Mouse (Mus musculus) myocyte (in vitro differentiated cells): ENCODE data around the gene Caly. TPM values are rescaled to one million over a fixed set of nuclear protein-coding genes. Genes with fewer than 3 reads are reported as not detected.

Source experiments
- H3K27me3 ChIP-seq: one replicate; pipeline ENCODE4 v1.6.1; 2011; ENCODE audit not compliant: control insufficient read depth, insufficient read depth, insufficient read length
- H3K36me3 ChIP-seq: one replicate; pipeline ENCODE4 v1.6.1; 2011; ENCODE audit not compliant: control insufficient read depth, insufficient read depth
- H3K4me2 ChIP-seq: one replicate; pipeline ENCODE4 v1.6.1; 2011; ENCODE audit warnings: low read depth, control low read depth
- H3K4me3 ChIP-seq: one replicate; pipeline ENCODE4 v1.5.1; 2011; ENCODE audit warnings: mild to moderate bottlenecking, control low read depth, moderate library complexity
- H3K79me2 ChIP-seq: one replicate; pipeline ENCODE4 v1.6.1; 2011; ENCODE audit not compliant: control insufficient read depth, insufficient read depth
- H3ac ChIP-seq: one replicate; pipeline ENCODE4 v1.6.1; 2011; ENCODE audit not compliant: control insufficient read depth, insufficient read length
- CEBPB ChIP-seq: IDR thresholded peaks from 2 replicates; pipeline ENCODE4 v1.6.1; 2011; ENCODE audit warnings: mild to moderate bottlenecking, moderate library complexity; ENCODE audit not compliant: poor library complexity, insufficient read depth, severe bottlenecking
- E2F4 ChIP-seq: IDR thresholded peaks from one replicate; pipeline ENCODE4 v1.6.1; 2011; ENCODE audit warnings: mild to moderate bottlenecking, control low read depth, moderate library complexity; ENCODE audit not compliant: insufficient read depth
- MAX ChIP-seq: IDR thresholded peaks from one replicate; pipeline ENCODE4 v1.6.1; 2011; ENCODE audit warnings: low read depth, mild to moderate bottlenecking, control low read depth
- MYOD1 ChIP-seq, 3 experiments: IDR thresholded peaks; one replicate each; pipeline ENCODE4 v1.6.1; 2011; ENCODE audit warnings: control low read depth in 2 of 3, low read depth in 2 of 3, mild to moderate bottlenecking in 2 of 3, moderate library complexity in 1 of 3; ENCODE audit not compliant: insufficient read length in 2 of 3, control insufficient read depth in 1 of 3
- MYOG ChIP-seq, 3 experiments: IDR thresholded peaks; one replicate each; pipeline ENCODE4 v1.6.1; 2011; ENCODE audit warnings: control low read depth in 2 of 3, low read depth in 2 of 3, mild to moderate bottlenecking in 2 of 3; ENCODE audit not compliant: insufficient read length in 2 of 3, control insufficient read depth in 1 of 3, insufficient read depth in 1 of 3
- POLR2A ChIP-seq: IDR thresholded peaks from one replicate; pipeline ENCODE4 v1.6.1; 2011; ENCODE audit warnings: low read depth, mild to moderate bottlenecking, control low read depth, moderate library complexity; ENCODE audit not compliant: insufficient read length
- POLR2AphosphoS2 ChIP-seq: IDR thresholded peaks from one replicate; pipeline ENCODE4 v1.6.1; 2011; ENCODE audit warnings: low read depth, control low read depth; ENCODE audit not compliant: insufficient read length
- REST ChIP-seq: IDR thresholded peaks from one replicate; pipeline ENCODE4 v1.6.1; 2011; ENCODE audit warnings: mild to moderate bottlenecking, control low read depth, moderate library complexity; ENCODE audit not compliant: insufficient read depth, insufficient read length
- SRF ChIP-seq: IDR thresholded peaks from one replicate; pipeline ENCODE4 v1.6.1; 2011; ENCODE audit warnings: low read depth; ENCODE audit not compliant: control insufficient read depth, insufficient read length
- TCF12 ChIP-seq: IDR thresholded peaks from one replicate; pipeline ENCODE4 v1.6.1; 2011; ENCODE audit warnings: mild to moderate bottlenecking, control low read depth; ENCODE audit not compliant: poor library complexity, insufficient read depth, severe bottlenecking
- TCF3 ChIP-seq: IDR thresholded peaks from one replicate; pipeline ENCODE4 v1.6.1; 2011; ENCODE audit warnings: low read depth, control low read depth; ENCODE audit not compliant: insufficient read length
- USF1 ChIP-seq: IDR thresholded peaks from one replicate; pipeline ENCODE4 v1.6.1; 2011; ENCODE audit warnings: low read depth, mild to moderate bottlenecking, control low read depth, moderate library complexity
- polyA plus RNA-seq: library from polyadenylated mRNA; unstranded; fragments of >200 nt; fragmentation: generic; extraction: Trizol; gene quantifications from one replicate; pipeline ENCODE4 v1.2.1, GENCODE M21; 2012; ENCODE audit warnings: missing spikeins

The Caly gene
- polyA plus RNA-seq, 1 experiment: not detected

- H3ac ChIP-seq: no peak overlapping the region
- H3K4me2 ChIP-seq: peak overlapping the region; percentile 77
- TF ChIP-seq E2F4: no peak
- TF ChIP-seq SRF: no peak
- TF ChIP-seq POLR2A: no peak
- no peak for TF ChIP-seq USF1
- no peak for TF ChIP-seq MYOD1 (IDR thresholded peaks at IDR 0.05; ENCODE audit: control insufficient read depth in 1 of 3, insufficient read length in 2 of 3, low read depth in 2 of 3)
- TF ChIP-seq CEBPB: no peak
- no peak for TF ChIP-seq REST
- no peak for TF ChIP-seq MYOG (IDR thresholded peaks at IDR 0.05; ENCODE audit: control insufficient read depth in 1 of 3, insufficient read depth in 1 of 3, insufficient read length in 2 of 3, low read depth in 2 of 3)
- TF ChIP-seq POLR2AphosphoS2: no peak
- TF ChIP-seq TCF12: no peak
- no peak for TF ChIP-seq TCF3
- no peak for TF ChIP-seq MAX
- H3K36me3 ChIP-seq: no peaks in the 10 kb centered on the region
- peaks cover 41% of the 10 kb centered on the region for H3K27me3 ChIP-seq
- no peaks in the 10 kb centered on the region for H3K79me2 ChIP-seq
- H3K4me3 ChIP-seq: no peak overlapping the region
Measured at GRCm38 (mm10) chr7:140047811-140048311, 34.5 kb downstream of the Caly start.

- Histone ChIP-seq H3K4me2 (no peak overlapping the region), H3K79me2 (no peaks in the 10 kb centered on the region), H3K4me3 (no peak overlapping the region), H3K36me3 (no peaks in the 10 kb centered on the region), H3ac (no peak overlapping the region), H3K27me3 (peaks cover 41% of the 10 kb centered on the region)
- TF ChIP-seq POLR2A (no peak), USF1 (no peak), REST (no peak), TCF12 (no peak), SRF (no peak), TCF3 (no peak), MAX (no peak), MYOD1 (IDR thresholded peaks at IDR 0.05; ENCODE audit: control insufficient read depth in 1 of 3, insufficient read length in 2 of 3, low read depth in 2 of 3) (no peak), E2F4 (no peak), MYOG (IDR thresholded peaks at IDR 0.05; ENCODE audit: control insufficient read depth in 1 of 3, insufficient read depth in 1 of 3, insufficient read length in 2 of 3, low read depth in 2 of 3) (no peak), POLR2AphosphoS2 (no peak), CEBPB (no peak)
Measured at GRCm38 (mm10) chr7:140045546-140045945, 36.8 kb downstream of the Caly start.

GRCm38 (mm10) chr7:140042728-140043127, 39.6 kb downstream of the Caly start:
- H3ac ChIP-seq: no peak overlapping the region
- peaks cover 24% of the 10 kb centered on the region for H3K27me3 ChIP-seq
- no peaks in the 10 kb centered on the region for H3K79me2 ChIP-seq
- no peak overlapping the region for H3K4me3 ChIP-seq
- TF ChIP-seq USF1: no peak
- TF ChIP-seq POLR2AphosphoS2: no peak
- no peak for TF ChIP-seq REST
- no peak for TF ChIP-seq MYOG (IDR thresholded peaks at IDR 0.05; ENCODE audit: control insufficient read depth in 1 of 3, insufficient read depth in 1 of 3, insufficient read length in 2 of 3, low read depth in 2 of 3)
- no peak for TF ChIP-seq POLR2A
- TF ChIP-seq TCF12: no peak
- no peak for TF ChIP-seq E2F4
- no peak for TF ChIP-seq MAX
- no peak for TF ChIP-seq MYOD1 (IDR thresholded peaks at IDR 0.05; ENCODE audit: control insufficient read depth in 1 of 3, insufficient read length in 2 of 3, low read depth in 2 of 3)
- no peak for TF ChIP-seq TCF3
- TF ChIP-seq CEBPB: no peak
- no peak for TF ChIP-seq SRF
- H3K36me3 ChIP-seq: no peaks in the 10 kb centered on the region
- no peak overlapping the region for H3K4me2 ChIP-seq

- peaks cover 11% of the 10 kb centered on the region for H3K79me2 ChIP-seq
- peak overlapping the region; percentile 62 for H3K4me3 ChIP-seq
- H3ac ChIP-seq: no peak overlapping the region
- H3K27me3 ChIP-seq: no peaks in the 10 kb centered on the region
- peak overlapping the region; percentile 75 for H3K4me2 ChIP-seq
- TF ChIP-seq POLR2AphosphoS2 (no peak), TCF12 (no peak), MAX (no peak), TCF3 (no peak), CEBPB (no peak), E2F4 (no peak)
- H3K36me3 ChIP-seq: no peaks in the 10 kb centered on the region
Measured at GRCm38 (mm10) chr7:140037171-140037555, 45.2 kb downstream of the Caly start.
